Mouse (Mus musculus): Measurements from ENCODE around the gene B9d2.

The B9d2 gene

GRCm38 (mm10) chr7:25674719-25675300 is 5.8 kb upstream of the B9d2 start, which contains the start of gene Tmem91:
Gene Tmem91, minus strand, starts transcription at chr7:25675166.
- DNase-seq (ENCODE audit: low spot score) = no peak

- DNase-seq (ENCODE audit: low spot score) = no peak
Measured at GRCm38 (mm10) chr7:25675405-25675804, 5.2 kb upstream of the B9d2 start.

GRCm38 (mm10) chr7:25676085-25676781 is 4.3 kb upstream of the B9d2 start:
- peak; percentile 77 for DNase-seq (ENCODE audit: low spot score)

DNA sequence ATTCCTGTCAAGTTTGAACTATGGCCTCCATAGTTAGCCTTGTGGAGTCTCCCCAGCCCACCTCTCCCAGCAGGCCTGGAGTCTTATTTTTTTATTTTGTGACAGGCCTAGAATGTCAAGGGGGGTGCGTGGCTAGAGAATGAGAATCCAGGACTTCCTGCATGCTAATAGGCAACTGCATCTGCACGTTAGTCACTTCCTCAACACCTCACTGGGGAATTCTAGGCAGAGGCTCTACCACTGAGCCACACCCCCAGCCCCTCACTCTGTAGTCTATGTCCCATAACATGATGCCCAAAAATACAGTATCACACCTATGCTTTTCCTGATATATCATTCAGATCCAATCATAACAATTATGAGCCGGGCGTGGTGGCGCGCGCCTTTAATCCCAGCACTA is 3.6 kb upstream of the B9d2 start:
- DNase-seq (ENCODE audit: low spot score) = no peak

GRCm38 (mm10) chr7:25679971-25680370 is 609 bp upstream of the B9d2 start:
- DNase-seq (ENCODE audit: low spot score) = no peak

GRCm38 (mm10) chr7:25681341-25682231 is 1.0 kb downstream of the B9d2 start:
- DNase-seq (ENCODE audit: low spot score) = no peak

- no peak for DNase-seq (ENCODE audit: low spot score)
Measured at GRCm38 (mm10) chr7:25683474-25684180, 3.0 kb downstream of the B9d2 start.

DNA sequence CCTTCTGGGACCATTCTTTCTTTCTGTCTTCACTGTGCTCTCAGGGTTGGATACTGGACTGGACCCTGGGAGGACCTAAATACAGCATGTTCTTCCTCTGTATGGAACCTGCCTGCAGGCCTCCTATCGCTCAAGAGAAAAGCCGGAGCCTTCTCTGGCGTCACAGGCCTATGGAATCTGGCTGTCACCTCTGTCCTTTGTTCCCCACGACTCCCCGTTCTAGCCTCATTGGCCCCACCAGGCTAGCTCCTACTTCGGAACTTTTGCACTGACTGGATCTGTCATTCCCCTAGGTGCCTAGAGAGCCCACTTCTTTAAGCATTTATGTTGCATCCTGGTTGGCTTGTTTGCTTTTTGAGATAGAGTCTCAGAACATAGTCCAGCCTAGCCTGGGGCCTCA is 4.1 kb downstream of the B9d2 start:
- DNase-seq (ENCODE audit: low spot score) = no peak

- DNase-seq (ENCODE audit: low spot score) = no peak
Measured at GRCm38 (mm10) chr7:25685926-25686470, 5.4 kb downstream of the B9d2 start.

- DNase-seq (ENCODE audit: low spot score) = peak; percentile 78
Measured at GRCm38 (mm10) chr7:25686680-25687531, 6.3 kb downstream of the B9d2 start, which contains the start of gene Tgfb1. Gene Tgfb1, plus strand, starts transcription at chr7:25687002.

DNA sequence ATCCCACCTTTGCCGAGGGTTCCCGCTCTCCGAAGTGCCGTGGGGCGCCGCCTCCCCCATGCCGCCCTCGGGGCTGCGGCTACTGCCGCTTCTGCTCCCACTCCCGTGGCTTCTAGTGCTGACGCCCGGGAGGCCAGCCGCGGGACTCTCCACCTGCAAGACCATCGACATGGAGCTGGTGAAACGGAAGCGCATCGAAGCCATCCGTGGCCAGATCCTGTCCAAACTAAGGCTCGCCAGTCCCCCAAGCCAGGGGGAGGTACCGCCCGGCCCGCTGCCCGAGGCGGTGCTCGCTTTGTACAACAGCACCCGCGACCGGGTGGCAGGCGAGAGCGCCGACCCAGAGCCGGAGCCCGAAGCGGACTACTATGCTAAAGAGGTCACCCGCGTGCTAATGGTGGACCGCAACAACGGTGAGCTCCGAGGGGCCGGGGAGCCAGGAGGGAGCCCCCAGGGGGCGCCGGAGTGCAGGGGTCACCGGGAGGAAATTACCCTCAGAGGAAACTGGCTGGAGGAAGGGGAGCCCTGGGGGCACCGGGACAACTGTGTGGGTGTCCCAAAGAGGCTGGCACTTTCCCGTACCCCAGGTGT is 7.3 kb downstream of the B9d2 start:
- DNase-seq (ENCODE audit: low spot score) = peak; percentile 66

GRCm38 (mm10) chr7:25688810-25689586 is 8.4 kb downstream of the B9d2 start:
- peak; percentile 64 for DNase-seq (ENCODE audit: low spot score)

- no peak for DNase-seq (ENCODE audit: low spot score)
Measured at GRCm38 (mm10) chr7:25689603-25690021, 9.0 kb downstream of the B9d2 start.

DNA sequence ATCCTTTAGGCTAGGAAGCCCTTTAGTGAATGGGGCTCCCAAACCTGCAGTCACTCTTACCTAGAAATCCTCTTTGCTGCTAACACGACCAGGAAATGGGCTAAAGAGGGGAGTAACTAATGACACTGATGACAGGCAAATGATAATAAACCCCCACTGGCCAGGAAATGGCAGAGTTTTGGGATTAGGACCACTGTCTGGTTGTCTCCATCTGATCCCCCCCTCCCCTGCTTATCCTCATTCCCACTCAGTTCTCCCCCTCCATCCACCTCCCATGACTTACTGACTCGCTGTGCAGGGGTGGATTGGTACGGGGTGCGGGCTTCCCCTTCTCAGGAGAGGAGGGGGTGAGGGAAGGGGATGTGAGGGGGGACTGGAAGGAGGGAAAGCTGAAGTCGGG is 9.5 kb downstream of the B9d2 start:
- no peak for DNase-seq (ENCODE audit: low spot score)

GRCm38 (mm10) chr7:25694104-25694503 is 13.5 kb downstream of the B9d2 start:
- no peak for DNase-seq (ENCODE audit: low spot score)

DNA sequence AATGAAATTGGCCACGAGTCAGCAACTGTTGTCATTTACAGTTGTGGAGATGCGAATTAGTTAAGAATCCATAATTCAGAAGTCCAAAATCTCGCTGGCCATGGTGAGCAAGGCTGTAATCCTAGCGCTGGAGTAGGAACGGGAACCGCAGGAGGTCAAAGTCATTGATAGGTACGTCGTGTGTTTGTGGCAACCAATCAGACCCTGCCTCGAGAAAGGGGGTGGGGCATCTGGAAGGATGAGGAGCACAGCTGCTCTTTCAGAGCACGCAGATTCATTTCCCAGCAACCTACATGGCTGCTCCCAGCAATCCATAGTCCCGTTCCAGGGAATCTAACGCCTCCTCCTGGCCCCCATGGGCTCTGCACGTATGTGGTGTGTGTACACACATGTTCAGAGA is 19.3 kb downstream of the B9d2 start:
- no peak for DNase-seq (ENCODE audit: low spot score)

DNA sequence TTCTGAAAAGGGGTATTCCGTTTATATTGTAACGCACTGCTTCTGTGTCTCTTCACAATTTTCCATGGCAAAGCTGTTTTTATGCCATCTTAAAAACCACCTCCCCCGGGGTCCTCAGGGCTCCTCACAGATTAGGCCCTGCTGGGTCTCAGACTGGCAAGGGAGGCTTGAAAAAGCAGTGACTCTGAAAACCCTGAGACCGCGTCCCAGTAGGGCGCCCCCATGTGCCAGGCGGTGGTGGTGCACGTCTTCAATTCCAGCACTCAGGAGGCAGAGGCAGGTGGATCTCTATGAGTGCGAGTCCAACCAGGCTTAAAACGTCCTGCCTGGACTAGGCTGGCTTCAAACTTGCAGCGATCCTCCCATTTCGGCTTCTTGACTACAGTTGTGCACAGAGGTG is 20.2 kb downstream of the B9d2 start:
- DNase-seq (ENCODE audit: low spot score) = no peak

DNA sequence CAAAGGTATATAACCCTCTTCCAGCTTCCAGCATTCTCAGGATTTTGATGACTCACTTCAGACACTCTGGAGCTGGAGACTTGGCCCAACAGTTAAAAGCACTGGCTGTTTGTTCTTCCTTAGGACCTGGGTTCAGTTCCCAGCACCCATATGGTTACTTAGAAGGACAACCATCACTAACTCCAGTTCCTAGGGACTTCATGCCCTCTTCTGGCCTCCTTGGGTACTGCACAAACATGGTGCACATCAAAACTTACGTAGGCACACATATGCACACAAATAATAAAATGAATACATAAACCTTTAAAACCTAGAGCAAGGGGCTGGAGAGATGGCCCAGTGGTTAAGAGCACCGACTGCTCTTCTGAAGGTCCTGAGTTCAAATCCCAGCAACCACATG is 21.8 kb downstream of the B9d2 start:
- no peak for DNase-seq (ENCODE audit: low spot score)

DNA sequence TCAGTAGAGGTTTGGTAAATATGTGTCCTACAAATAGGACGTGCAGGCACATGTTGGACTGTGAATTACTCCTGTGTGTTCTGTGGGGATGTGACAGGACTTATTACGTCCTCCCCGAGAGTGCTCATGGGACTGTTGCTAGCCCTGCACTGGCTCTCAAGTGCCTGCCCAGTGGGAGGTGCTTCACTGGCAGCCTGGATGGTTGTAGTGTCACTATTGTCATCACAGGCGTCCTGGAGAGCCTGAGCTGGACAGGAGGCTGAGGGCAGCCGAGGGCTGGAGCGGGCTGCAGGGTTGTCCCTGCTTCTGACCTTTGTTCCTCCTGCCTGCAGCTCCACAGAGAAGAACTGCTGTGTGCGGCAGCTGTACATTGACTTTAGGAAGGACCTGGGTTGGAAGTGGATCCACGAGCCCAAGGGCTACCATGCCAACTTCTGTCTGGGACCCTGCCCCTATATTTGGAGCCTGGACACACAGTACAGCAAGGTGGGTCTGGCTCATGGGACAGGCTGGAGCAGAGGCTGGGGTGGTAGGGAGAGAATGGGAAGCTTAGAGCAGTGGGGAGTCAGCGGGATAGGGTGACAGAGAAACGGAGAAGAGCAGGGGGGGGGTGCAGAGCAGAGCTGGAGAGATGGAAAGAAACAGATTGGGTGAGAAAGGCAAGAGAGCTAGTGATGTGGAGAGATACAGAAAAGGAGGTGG is 23.4 kb downstream of the B9d2 start:
- no peak for DNase-seq (ENCODE audit: low spot score)

All from ovary, postnatal 36 days (tissue).